In genomic region chr13:74534864-74535263, GRCm38 (mm10) we compare ENCODE assay signal across 8 mouse cellular contexts. TPM values are rescaled to one million over a fixed set of nuclear protein-coding genes. Genes with fewer than 3 reads are reported as not detected.
DNase-seq lines count a peak whose midpoint lies in the region; ATAC-seq lines count a peak whose summit lies in the region.
"Not testable (repeated sequence)": the region's sequence is repeated elsewhere in the genome, so short reads cannot be mapped to it uniquely, and the experiment has no call there.

No protein-coding gene starts in this region.

- ATAC-seq in intestine, embryonic 15.5 days: peak; percentile 69

- not testable (repeated sequence) for H3K9me3 ChIP-seq in intestine, embryonic 15.5 days; midbrain, embryonic 10.5 days (replicated peaks)

- H3K27ac ChIP-seq in intestine, embryonic 15.5 days; midbrain, embryonic 10.5 days (replicated peaks): not testable (repeated sequence)

- H3K36me3 ChIP-seq in intestine, embryonic 15.5 days; midbrain, embryonic 10.5 days: not testable (repeated sequence)

- not testable (repeated sequence) for H3K9ac ChIP-seq in intestine, embryonic 15.5 days

- DNase-seq in adrenal gland, adult (ENCODE audit: inconsistent age in 2 of 2, low spot score in 1 of 2): peak; percentile 53 to 87
- DNase-seq in cerebellum, postnatal 36 days: peak; percentile 50 to 55
- peak; percentile 54 for DNase-seq in gastrocnemius, postnatal 10 days
- peak; percentile 17 for DNase-seq in left cerebral cortex, adult 11 months (ENCODE audit: low spot score)
- peak; percentile 56 for DNase-seq in midbrain, embryonic 10.5 days (ENCODE audit: low spot score)
- DNase-seq in right cerebral cortex, postnatal 36 days (ENCODE audit: low spot score in 2 of 2): peak; percentile 5 to 7
- DNase-seq in yolk sac, embryonic 10.5 days (ENCODE audit: low spot score): peak; percentile 36

- not testable (repeated sequence) for H3K27me3 ChIP-seq in intestine, embryonic 15.5 days (replicated peaks); midbrain, embryonic 10.5 days (ENCODE audit: low read depth, poor library complexity, severe bottlenecking)

- 13% methylated on average over 3 of the region's 3 CpGs for WGBS in intestine, embryonic 15.5 days
- WGBS in midbrain, embryonic 10.5 days: 15% methylated on average over 3 of the region's 3 CpGs

- not testable (repeated sequence) for H3K4me2 ChIP-seq in intestine, embryonic 15.5 days (replicated peaks)

- H3K4me1 ChIP-seq in intestine, embryonic 15.5 days (replicated peaks); midbrain, embryonic 10.5 days: not testable (repeated sequence)

- H3K4me3 ChIP-seq in intestine, embryonic 15.5 days (replicated peaks); midbrain, embryonic 10.5 days: not testable (repeated sequence)

RNA-seq across cellular contexts. Expression of gene Zfp825, which starts 41.1 kb away (rescaled TPM):
- 1 to 10 TPM; 6.8 to 7.4 TPM for total RNA-seq in gastrocnemius, postnatal 10 days (2021)
- 14.3 and 16.2 TPM in 2 replicates for polyA plus RNA-seq in intestine, embryonic 15.5 days (2015; fragmentation: Nextera tagmentation; extraction: Ambion mirVana)
- 20.2 and 21.2 TPM in 2 replicates for polyA plus RNA-seq in midbrain, embryonic 10.5 days (2016; fragmentation: Nextera tagmentation; extraction: Ambion mirVana)

Comparison
In these comparisons a context has a peak if more than half of its experiments do, and no peak if none do; other contexts are left out.
1. DNase-seq: peak in every context shown above with its lines; median percentile 70 in adrenal gland, adult; 56 in midbrain, embryonic 10.5 days; 54 in gastrocnemius, postnatal 10 days; 52 in cerebellum, postnatal 36 days; 36 in yolk sac, embryonic 10.5 days; 17 in left cerebral cortex, adult 11 months; 6 in right cerebral cortex, postnatal 36 days.